ENCODE assay signal across 13 mouse cellular contexts in genomic region chr7:68978576-68978975, GRCm38 (mm10).
DNase-seq lines count a peak whose midpoint lies in the region; ATAC-seq and TF ChIP-seq lines count a peak whose summit lies in the region.
"Had no signal": no experiment of that assay in that cellular context is flagged by ENCODE, and none has a peak within 500 bp of the region (broad histone marks: within the 10 kb centered on the region; RNA-seq: fewer than 3 reads in every experiment).

No protein-coding gene starts in this region.

- no peak overlapping the region for H3K27ac ChIP-seq in intestine, embryonic 14.5 days (ENCODE audit: low read depth)
- H3K27ac ChIP-seq in intestine, postnatal 0 days (ENCODE audit: low read depth, low read length), result no peak overlapping the region
- H3K27ac ChIP-seq in stomach, embryonic 16.5 days (ENCODE audit: low read length), result no peak overlapping the region
- H3K27ac ChIP-seq: embryonic facial prominence, embryonic 15.5 days had no signal

- H3K4me2 ChIP-seq in intestine, embryonic 14.5 days (ENCODE audit: low read length), result 0 out of 2 replicates have a peak overlapping the region, but pooled peaks have one; percentile 8
- no peak overlapping the region for H3K4me2 ChIP-seq in intestine, postnatal 0 days (replicated peaks; ENCODE audit: low read depth)
- H3K4me2 ChIP-seq in stomach, embryonic 16.5 days (ENCODE audit: low read depth, low read length), result peak overlapping the region; percentile 28; the same call in 1 of the 2 replicates
- H3K4me2 ChIP-seq: embryonic facial prominence, embryonic 15.5 days had no signal

- no peak overlapping the region for H3K4me3 ChIP-seq in intestine, embryonic 14.5 days (ENCODE audit: low read depth, low read length)
- no peak overlapping the region for H3K4me3 ChIP-seq in intestine, postnatal 0 days (ENCODE audit: low read depth, low read length)
- H3K4me3 ChIP-seq in stomach, embryonic 16.5 days (replicated peaks; ENCODE audit: low read length), result peak overlapping the region; percentile 10; the same call in 1 of the 2 replicates
- H3K4me3 ChIP-seq: embryonic facial prominence, embryonic 15.5 days had no signal

- no peak for ATAC-seq in intestine, embryonic 14.5 days (replicated peaks; ENCODE audit: low FRiP score, low TSS enrichment, low read depth)
- no peak for ATAC-seq in intestine, postnatal 0 days
- no peak for ATAC-seq in stomach, embryonic 16.5 days (ENCODE audit: insufficient read depth, low FRiP score)

- WGBS in intestine, embryonic 14.5 days, result 51% methylated on average over 4 of the region's 4 CpGs
- WGBS in intestine, postnatal 0 days, result 45% methylated on average over 4 of the region's 4 CpGs
- 47% methylated on average over 4 of the region's 4 CpGs for whole genome bisulfite sequencing in stomach, embryonic 16.5 days

- no peaks in the 10 kb centered on the region for H3K27me3 ChIP-seq in intestine, embryonic 14.5 days (replicated peaks; ENCODE audit: control insufficient read depth, insufficient read depth, low read length)
- H3K27me3 ChIP-seq in intestine, postnatal 0 days (replicated peaks; ENCODE audit: control insufficient read depth, insufficient read depth, low read length), result no peaks in the 10 kb centered on the region
- no peaks in the 10 kb centered on the region for H3K27me3 ChIP-seq in stomach, embryonic 16.5 days (ENCODE audit: control insufficient read depth, insufficient read depth, low read length)
- H3K27me3 ChIP-seq: CH12.LX had no signal

- TF ChIP-seq CTCF in intestine, postnatal 0 days (IDR thresholded peaks at IDR 0.05; ENCODE audit: low read depth), result no peak
- TF ChIP-seq CTCF in brain, embryonic 14.5 days (IDR thresholded peaks at IDR 0.05; ENCODE audit: borderline replicate concordance, extremely low read depth, insufficient read depth, insufficient read length), result no peak

- no peak for TF ChIP-seq POLR2A in brain, embryonic 14.5 days (IDR thresholded peaks at IDR 0.05; ENCODE audit: borderline replicate concordance, extremely low read depth, insufficient read depth, insufficient read length, poor library complexity, severe bottlenecking)

- H3K9me3 ChIP-seq in intestine, embryonic 14.5 days (ENCODE audit: control insufficient read depth, low read length), result no peaks in the 10 kb centered on the region
- H3K9me3 ChIP-seq in intestine, postnatal 0 days (ENCODE audit: control insufficient read depth), result no peaks in the 10 kb centered on the region
- no peaks in the 10 kb centered on the region for H3K9me3 ChIP-seq in stomach, embryonic 16.5 days (replicated peaks; ENCODE audit: control insufficient read depth, low read length)
- H3K9me3 ChIP-seq: embryonic facial prominence, embryonic 15.5 days had no signal

- no peak overlapping the region for H3K9ac ChIP-seq in intestine, embryonic 14.5 days (ENCODE audit: low read length)
- H3K9ac ChIP-seq in intestine, postnatal 0 days (ENCODE audit: low read depth, low read length), result no peak overlapping the region
- H3K9ac ChIP-seq in stomach, embryonic 16.5 days (ENCODE audit: low read length), result 0 out of 2 replicates have a peak overlapping the region, but pooled peaks have one; percentile 17
- H3K9ac ChIP-seq: embryonic facial prominence, embryonic 15.5 days had no signal

- H3K4me1 ChIP-seq in intestine, embryonic 14.5 days (replicated peaks; ENCODE audit: control insufficient read depth, insufficient read depth, low read length), result 0 out of 2 replicates have a peak, but pooled peaks cover 2% of the 10 kb centered on the region
- no peaks in the 10 kb centered on the region for H3K4me1 ChIP-seq in intestine, postnatal 0 days (replicated peaks; ENCODE audit: control insufficient read depth, insufficient read depth, low read length)
- H3K4me1 ChIP-seq in stomach, embryonic 16.5 days (ENCODE audit: control insufficient read depth, insufficient read depth, low read length), result no peaks in the 10 kb centered on the region
- H3K4me1 ChIP-seq: embryonic facial prominence, embryonic 15.5 days had no signal

- DNase-seq in intestine, embryonic 14.5 days (ENCODE audit: low spot score), result no peak
- peak; percentile 7 for DNase-seq in lung, postnatal 36 days
- DNase-seq in lung, postnatal 14 days, result no peak
- DNase-seq in brain, embryonic 14.5 days (ENCODE audit: low read depth), result peak; percentile 62
- DNase-seq in right cerebral cortex, postnatal 25 days, result no peak
- DNase-seq: adrenal gland, postnatal 14 days; cerebellum, postnatal 36 days; heart, postnatal 10 days; liver had no signal

- H3K36me3 ChIP-seq in intestine, embryonic 14.5 days (ENCODE audit: control insufficient read depth, insufficient read depth, low read length), result no peaks in the 10 kb centered on the region
- H3K36me3 ChIP-seq in intestine, postnatal 0 days (ENCODE audit: control insufficient read depth, insufficient read depth), result no peaks in the 10 kb centered on the region
- no peaks in the 10 kb centered on the region for H3K36me3 ChIP-seq in stomach, embryonic 16.5 days (ENCODE audit: control insufficient read depth, insufficient read depth, low read length)
- H3K36me3 ChIP-seq: embryonic facial prominence, embryonic 15.5 days had no signal

Comparison
In these comparisons a context has a peak if more than half of its experiments do, and no peak if none do; other contexts are left out.
1. DNase-seq: peak in lung, postnatal 36 days (single experiment) and brain, embryonic 14.5 days (single experiment); none in intestine, embryonic 14.5 days (single experiment), lung, postnatal 14 days (single experiment) and right cerebral cortex, postnatal 25 days (single experiment).